Mouse (Mus musculus): ENCODE measurements around the gene Cd63. TPM values are rescaled to one million over a fixed set of nuclear protein-coding genes. Genes with fewer than 3 reads are reported as not detected.

The Cd63 gene
- total RNA-seq, 4 experiments from 2014 or later, result 121 to 171 (median 135) TPM

DNA sequence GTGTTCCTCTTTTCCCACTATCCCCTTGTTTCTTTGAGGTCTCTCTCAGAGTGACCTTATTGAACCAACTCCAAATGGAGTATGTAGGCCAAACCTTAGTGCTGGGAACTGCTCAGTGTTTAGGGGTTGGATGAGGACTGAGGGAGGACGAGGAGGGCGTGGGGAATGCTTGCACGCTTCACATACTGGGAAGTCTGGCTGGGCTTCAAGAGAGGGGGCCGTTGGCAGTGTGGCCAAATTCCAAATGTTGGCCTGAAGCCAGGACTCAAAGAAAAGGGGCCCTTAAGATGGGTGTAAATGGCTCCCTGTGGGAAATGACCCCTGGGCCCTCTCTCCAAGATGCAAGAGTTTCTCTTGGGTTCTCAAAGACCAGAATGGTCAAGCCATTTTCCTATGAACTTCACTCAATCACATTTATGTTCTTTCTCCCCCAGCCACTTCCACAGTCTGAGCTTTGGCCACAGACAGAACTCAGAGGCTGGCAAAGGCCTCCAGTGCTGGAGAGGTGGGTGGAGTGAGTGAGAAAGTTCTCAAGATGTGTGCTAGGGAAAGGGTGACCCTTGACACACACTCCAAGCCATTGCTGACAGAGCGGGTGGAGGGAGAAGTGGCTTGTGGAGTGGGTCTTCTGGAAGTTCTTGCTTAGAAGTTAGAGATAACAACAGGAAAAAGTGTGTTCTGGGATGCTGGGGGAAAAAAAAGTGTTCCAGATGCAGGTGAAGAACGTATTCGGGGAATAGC, 29.0 kb downstream of the Cd63 start:
- no peak for DNase-seq (ENCODE audit: low spot score)

DNA sequence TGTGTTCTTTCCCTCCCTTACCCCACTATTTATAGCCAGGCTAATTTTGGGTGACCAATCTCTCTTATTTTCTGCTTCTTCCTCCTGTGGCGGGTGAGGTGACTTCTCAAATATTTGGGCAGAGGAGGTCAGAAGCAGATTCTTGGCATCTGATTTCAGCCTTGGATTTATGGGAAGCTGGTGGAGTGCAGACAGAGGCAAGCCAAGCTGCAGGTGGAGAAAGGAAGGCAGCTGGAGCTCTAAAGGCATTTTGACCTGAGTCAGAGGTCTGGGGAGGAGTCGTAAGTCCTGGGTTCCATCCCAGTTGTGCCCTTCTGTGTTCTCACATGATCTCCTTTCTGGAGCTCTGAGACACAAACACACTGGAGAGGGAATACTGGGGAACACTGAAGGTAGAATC, 30.7 kb downstream of the Cd63 start:
- no peak for DNase-seq (ENCODE audit: low spot score)

DNA sequence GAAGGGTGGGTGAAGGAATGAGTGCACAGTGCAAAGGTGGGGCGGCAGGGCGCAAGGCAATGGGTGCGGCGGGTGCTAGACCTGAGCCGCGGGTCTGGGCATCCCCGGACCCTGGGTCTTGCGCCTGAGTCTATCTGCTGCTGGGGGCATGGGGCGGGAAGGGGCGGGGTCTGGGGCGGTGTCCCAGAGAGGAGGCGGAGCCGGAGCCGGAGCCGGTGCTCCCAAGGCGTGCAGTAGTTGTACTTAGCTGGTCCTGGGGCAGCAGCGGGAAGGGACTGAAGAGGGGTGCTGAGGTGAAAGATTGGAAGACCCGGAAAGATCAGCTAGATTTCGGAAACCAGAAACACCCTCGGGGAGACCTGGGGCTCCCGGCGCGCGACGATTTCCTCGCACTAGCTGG, 32.8 kb downstream of the Cd63 start, which contains the start of gene Itga7:
Gene Itga7 (plus strand): TSS at position 245 of the 400 bp plus-strand sequence.
- DNase-seq (ENCODE audit: low spot score), result no peak

DNA sequence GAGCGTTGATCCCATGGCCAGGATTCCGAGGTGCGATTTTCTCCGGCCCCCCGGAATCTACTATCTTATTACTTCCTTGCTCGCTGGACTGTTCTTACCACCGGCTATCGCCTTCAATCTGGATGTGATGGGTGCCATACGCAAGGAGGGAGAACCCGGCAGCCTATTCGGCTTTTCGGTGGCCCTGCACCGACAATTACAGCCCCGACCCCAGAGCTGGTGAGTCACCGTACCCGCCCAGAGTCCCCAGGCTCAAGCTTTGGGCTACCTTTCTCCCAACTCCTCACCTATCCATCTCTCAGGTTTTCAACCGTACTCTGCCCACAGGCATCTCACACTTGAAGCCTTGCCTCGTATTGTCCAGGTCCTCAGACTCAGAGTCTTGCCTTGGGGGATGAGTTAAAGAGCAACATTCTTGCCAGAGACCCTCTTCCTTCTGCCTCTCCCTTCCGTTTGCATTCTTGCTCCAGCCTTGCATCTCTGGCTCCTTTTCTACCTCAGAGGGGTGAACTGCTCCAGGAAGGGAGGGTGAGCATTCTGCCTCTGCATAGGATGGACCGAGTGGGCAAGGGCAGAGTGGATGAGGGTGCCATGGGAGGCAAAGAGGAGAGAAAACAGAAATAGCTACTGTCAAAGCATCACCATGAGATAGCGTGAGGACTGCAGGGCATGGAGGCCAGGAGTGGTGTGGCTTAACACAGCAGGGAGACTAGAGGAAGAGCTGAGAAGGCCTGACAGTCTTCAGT, 33.4 kb downstream of the Cd63 start:
- DNase-seq (ENCODE audit: low spot score), result no peak

DNA sequence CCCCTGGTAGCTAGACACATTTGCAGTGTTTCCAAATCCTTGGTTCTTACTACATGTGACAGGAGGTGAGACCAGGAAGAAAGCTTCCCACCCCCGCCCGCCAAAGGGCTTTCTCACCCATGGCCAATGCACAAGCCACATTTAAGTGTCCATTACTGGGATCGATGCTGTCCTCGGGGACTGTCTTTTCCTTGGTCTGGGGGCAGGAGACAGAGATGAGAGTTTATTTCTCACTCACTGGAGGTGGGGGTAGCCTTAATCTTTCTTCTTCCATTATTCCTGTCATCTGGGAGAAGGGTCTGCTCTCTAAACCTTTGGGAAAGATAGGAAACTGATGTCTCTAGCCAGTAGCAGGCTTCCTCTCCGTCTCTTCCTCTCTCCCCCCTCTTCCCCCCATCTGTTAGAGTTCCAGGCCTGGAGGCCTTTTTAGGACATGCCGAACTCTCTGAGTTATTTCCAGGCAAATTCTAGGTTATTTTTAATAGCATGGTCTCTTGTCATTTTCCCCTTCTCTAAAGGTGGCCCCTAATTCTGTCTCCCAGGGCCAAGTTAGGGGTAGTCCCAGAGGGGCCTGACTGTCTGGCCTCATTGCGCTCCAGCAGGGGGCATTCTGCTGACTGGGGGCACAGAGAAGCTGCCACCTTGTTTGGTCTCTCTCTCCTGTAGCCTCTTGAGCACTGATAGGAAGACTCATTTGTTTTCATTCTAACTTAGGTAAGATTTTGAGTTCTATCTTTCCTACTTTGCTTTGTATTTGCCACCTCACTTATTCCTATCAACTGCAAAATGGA, 34.4 kb downstream of the Cd63 start:
- DNase-seq (ENCODE audit: low spot score), result no peak

DNA sequence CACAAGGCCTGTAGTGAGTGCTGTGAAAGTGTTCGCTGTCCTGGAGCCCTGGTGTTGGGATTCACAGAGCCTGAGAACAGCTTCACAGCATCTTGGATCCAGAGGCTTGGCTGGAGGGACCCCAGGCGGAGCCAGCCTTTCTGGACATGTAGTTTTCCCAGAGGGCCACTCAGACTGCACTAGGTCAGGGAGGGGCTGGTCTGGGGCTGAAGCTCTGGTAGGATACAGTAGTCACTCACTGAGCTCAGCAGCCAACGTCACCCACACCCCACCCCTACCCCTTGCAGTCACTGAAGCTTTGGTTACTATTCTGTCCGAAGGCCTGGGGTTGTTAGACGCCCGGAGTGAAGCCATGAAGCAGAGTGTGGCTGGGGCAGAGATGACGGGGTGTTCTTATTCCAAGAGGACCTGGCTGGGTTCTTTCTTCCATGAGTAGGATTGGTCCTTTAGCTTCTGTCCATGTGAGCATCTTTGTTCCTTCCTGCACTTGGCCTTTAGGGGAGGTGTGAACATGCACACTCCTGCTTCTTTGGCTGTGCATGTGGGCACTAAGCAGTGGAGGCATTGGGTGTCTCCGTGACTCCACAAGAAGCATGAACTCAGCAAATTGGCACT, 35.1 kb downstream of the Cd63 start:
- no peak for DNase-seq (ENCODE audit: low spot score)

DNA sequence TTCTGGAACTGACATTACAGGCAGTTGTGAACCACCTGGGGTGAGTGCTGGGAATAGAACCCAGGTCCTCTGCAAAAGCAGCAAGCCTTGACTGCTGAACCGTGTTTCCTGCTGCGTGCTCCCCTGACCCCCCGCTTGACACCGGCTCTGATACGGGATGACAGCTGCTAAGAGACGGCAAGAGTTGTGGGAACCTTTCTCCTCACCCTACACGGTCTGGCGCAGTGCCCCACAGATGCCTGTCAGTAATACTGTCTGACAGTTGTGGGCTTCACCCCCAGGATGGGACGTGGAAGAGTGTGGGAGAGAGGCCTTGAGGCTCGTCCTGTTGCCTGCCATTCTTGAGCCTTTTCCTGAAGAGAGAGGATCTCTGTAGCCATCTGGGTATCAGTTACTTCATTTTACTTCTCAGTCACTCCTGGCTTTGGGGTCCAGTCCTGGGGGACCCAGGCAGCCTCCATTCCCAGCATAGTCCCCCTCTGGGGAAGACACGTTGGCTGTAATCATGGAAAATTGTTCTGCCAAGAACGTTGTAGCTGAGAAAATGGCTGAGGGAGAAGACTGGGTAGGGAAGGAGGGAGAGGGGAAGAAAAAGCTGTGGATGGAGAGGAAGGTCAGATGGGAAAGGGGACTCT, 37.1 kb downstream of the Cd63 start:
- DNase-seq (ENCODE audit: low spot score), result no peak

DNA sequence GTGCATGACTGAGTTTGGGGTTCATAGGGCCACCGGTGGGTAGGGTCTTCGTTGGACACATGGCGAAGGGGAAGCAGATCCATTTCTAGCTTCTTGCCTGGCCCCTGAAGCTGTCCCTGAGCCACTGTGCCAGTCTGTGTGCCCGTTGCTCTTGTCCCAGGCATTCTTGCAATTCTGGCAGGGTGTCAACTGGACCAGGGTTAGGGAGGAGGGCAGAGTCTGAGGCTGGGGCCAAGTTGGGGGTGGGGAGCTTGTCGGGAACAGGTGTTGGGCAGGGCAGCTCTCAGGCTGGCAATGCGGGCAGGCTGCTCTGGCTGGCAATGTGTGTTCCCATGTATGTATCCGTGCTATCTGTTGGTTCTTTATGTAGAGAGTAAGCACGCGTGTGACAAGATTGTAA, 37.7 kb downstream of the Cd63 start:
- DNase-seq (ENCODE audit: low spot score), result peak; percentile 74

DNA sequence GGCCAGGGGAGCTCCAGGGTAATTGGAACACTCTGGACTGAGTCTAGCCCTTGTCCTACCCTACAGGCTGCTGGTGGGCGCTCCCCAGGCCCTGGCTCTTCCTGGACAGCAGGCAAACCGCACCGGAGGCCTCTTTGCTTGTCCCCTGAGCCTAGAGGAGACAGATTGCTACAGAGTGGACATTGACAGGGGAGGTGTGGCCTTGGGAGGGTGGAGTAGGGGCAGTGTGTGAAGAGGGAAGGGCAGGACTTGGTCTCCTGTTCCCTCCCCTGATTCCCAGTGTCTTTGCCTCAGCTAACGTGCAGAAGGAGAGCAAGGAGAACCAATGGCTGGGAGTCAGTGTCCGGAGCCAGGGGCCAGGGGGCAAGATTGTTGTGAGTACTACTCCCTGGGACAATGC, 38.2 kb downstream of the Cd63 start:
- no peak for DNase-seq (ENCODE audit: low spot score)

DNA sequence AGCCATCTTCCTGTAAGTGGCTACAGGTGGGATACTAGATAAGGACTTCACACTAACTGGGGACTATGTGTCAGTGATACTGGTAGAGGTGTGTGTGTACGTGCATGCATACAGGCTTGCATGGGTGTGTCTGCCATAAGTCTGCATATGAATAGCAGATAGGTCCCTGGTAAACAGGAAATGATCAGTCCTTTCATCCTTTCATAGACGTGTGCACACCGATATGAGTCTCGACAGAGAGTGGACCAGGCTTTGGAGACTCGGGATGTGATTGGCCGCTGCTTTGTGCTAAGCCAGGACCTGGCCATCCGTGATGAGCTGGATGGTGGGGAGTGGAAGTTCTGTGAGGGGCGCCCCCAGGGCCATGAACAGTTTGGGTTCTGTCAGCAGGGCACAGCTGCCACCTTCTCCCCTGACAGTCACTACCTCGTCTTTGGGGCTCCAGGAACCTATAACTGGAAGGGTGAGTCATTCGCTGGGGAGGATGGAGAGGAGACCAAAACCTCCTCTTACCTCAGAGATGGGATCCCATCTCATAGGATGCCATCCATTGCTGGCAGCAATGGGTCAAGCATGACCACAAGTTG, 39.8 kb downstream of the Cd63 start:
- DNase-seq (ENCODE audit: low spot score), result no peak

DNA sequence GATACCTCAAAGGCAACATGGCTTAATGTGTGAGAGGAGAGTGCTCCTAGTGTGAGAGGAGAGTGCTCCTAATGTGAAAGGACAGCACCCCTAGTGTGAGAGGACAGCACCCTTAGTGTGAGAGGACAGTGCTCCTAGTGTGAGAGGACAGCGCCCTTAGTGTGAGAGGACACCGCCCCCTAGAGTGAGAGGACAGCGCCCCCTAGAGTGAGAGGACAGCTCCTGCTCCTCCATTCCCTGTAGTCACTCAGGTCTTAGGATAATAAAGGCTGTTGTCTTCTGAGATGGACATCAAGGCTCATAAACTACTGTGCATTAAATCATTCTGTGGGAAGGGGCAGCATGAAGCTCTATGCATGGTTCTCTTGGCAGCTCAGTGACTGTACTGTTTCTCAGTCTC, 44.9 kb downstream of the Cd63 start:
- no peak for DNase-seq (ENCODE audit: low spot score)

DNA sequence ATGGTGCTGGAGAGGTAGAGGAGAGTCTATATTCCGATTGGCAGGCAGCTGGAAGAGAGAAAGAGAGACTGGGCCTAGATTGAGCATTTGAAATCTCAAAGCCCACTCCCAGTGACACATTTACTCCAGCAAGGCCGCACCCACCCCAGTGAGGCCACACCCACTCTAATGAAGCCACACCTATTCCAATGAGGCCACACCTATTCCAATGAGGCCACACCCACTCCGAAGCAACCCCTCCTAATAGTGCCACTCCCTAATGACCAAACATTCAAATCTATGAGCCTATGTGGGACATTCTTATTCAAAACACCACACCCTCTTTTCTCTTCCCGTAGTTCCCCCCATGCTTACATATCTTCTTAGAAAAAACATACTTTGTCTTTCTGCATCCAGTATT, 46.7 kb downstream of the Cd63 start:
- DNase-seq (ENCODE audit: low spot score), result no peak

DNA sequence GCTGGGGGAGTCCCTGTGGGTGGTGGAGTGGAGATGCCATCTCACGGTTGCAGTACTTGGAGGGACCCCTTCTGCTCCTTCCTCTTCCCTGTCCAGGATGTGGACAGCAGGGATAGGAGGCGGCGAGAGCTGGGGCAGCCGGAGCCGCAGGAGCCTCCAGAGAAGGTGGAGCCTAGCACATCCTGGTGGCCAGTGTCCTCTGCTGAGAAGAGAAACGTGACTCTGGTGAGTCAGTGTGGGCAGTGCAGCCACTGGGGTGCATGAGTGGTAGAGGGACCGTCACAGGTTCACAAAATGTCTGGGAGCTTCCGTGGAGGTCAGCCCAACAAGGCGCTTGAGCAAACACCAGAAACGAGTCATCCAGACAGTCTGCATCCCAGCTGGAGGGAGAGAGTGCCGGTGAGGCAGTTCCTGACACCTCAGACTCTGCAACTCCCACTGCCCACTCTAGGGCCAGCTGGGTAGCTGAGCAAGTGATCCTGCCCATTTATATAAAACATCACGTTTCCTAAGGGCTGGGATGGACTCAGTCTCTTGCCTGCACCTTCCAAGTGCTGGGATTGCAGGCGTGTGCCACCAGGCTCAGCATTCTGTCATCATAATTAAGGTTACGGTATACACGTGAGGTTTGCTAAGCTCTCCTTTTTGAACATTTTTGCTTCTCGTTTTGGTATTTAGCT, 49.6 kb downstream of the Cd63 start:
- no peak for DNase-seq (ENCODE audit: low spot score)

DNA sequence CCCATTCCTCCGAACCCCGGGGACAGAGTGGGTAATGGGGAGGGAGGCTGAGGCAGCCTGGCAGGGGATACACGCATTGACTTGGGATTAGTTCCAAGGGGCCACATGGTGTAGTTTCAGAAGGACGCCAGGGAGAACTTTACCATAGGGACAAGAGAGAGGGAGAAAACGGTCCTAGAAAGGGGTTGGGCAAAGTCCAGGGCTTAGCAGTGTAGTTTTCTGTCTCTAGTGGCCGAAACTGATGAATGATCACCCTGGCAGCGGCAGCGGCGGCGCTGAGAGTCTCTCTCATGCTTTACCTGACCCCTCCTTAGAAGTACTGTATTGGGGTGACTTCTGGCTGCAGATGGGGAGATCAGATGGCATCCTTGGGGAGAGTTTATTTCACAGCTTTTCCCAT, 57.6 kb downstream of the Cd63 start:
- no peak for DNase-seq (ENCODE audit: low spot score)

DNA sequence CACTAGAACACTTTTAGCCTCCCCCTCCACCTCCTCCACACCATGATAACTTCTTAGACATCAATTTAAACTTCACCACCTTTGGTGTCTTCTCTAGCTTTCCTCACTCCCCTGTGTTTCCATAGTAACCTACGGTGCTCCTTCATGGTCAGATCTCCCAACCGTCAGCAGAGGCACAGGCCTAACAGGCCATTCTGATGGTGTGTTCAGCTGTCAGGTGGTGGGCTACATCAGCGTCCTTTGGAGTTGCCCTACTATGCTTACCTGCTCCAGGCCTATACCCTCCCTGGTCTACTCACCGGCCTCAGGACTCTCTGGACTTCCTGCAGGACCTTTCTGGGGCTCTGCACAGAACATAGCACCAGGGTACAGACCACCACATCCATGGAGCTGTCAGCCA, 59.4 kb downstream of the Cd63 start:
- no peak for DNase-seq (ENCODE audit: low spot score)

DNA sequence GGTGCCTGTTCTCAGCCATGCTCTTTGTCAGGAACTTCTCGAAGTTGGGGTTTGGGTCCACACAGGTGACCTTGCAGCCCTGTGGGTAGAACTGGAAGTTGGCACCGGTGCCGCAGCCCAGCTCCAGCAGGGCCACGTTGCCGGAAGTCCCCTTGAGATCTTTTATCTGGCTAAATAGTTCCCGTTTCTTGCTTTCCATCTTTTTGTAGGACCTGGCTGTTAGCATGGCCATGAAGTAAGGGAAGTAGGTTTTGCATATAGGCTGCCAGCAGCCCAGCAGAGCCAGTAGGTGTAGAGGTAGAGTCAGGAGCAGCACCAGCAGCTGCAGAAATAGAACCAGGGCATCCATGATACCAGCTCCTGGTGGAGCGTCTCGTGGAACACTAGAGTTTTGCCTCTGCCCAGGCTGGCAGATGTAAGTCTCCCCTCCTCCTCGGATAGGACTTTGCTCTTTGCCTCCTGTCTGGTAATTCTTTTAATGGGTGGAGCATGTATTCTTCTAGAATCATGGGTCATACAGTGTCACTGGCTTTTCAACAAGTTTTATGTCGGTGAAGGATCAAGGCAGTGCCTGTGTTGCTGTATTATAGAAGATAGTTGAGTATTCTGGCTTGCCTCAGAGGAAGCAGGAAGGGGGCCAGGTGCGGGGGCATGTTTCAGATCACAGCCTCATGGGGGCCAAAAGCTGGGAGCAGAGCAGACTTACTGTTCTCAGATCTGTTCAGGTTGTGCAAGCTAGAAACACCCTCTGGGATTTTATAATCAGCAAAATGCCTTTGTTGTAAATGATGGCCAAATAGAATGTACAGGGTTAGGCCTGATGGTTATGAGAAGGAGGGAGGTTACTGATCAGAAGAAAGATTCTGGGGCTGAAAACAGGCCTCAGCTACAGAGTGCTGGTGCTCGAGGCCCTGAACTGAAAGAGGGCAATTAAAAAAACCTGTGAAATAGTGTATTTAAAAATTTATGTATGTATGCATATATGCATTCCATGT, 60.1 kb downstream of the Cd63 start, which contains the start of gene Mettl7b:
Gene Mettl7b (minus strand): TSS at position 399 of the 995 bp plus-strand sequence.
- no peak for DNase-seq (ENCODE audit: low spot score)
